ENCODE assay signal across 8 mouse cellular contexts in the genomic region with DNA sequence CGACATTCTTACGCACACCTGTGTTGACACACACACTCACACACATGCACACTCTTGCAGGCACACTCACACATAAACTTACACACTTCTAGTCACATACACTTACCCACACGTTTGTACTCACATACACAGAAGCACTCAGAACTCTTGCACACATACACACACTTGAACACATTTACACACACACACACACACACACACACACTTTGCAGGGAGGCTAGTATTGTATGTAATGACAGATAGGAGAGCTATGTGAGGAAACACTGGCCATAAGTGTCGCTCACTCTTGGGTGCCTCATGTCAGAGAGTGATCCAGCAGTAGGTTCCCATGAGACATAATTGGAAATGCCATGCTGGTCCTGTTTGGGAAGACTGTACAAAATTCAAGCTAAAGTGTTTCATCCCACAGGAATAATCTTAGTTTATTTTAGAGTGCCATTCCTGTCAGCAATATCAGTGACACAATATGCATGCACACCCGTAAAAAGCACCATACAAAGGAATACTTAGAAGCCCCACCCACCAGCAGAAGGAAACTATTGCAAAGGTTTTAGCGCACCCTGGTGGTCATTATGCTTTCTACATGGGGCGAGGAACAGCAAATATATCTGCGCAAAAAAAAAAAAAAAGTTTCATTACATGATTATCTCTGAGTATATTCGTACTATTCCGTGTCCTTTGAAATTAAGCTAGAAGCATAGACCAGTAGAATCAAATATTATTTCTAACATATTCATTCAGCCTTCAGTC.
DNase-seq lines count a peak whose midpoint lies in the region; ATAC-seq and TF ChIP-seq lines count a peak whose summit lies in the region.

No protein-coding gene starts in this region.

- no peak overlapping the region for H3K27ac ChIP-seq in heart, adult 2 months
- no peak overlapping the region for H3K27ac ChIP-seq in midbrain, embryonic 16.5 days (ENCODE audit: low read length)

- no peak for TF ChIP-seq EP300 in heart, adult 2 months (IDR thresholded peaks at IDR 0.05; ENCODE audit: insufficient read depth, low read depth, low read length)

- H3K9ac ChIP-seq in heart, adult 2 months (ENCODE audit: low read depth, low read length): no peak overlapping the region
- peak overlapping the region; percentile 53 for H3K9ac ChIP-seq in midbrain, embryonic 16.5 days (ENCODE audit: low read depth, low read length)

- no peak for TF ChIP-seq POLR2A in heart, adult 2 months (IDR thresholded peaks at IDR 0.05; ENCODE audit: insufficient read depth, low read depth, low read length)

- ATAC-seq in midbrain, embryonic 16.5 days: peak; percentile 83

- 32% methylated on average over 10 of the region's 10 CpGs for WGBS in heart, adult 2 months
- WGBS in midbrain, embryonic 16.5 days: 34% methylated on average over 10 of the region's 10 CpGs

- intact Hi-C loops in heart, adult 2 months (cut with DNase I): loop anchor here (10.0 kb wide), 2 partner anchors 170 to 720 kb away; no protein-coding TSS in a partner anchor
- intact Hi-C loops in left cerebral cortex, postnatal 36 days (cut with DNase I): loop anchor here (2.0 to 10.0 kb wide), 3 partner anchors 146 to 1490 kb away; no protein-coding TSS in a partner anchor

- peaks cover 2% of the 10 kb centered on the region for H3K4me1 ChIP-seq in heart, adult 2 months (ENCODE audit: control insufficient read depth, insufficient read depth, low read length)
- peaks cover 3% of the 10 kb centered on the region for H3K4me1 ChIP-seq in midbrain, embryonic 16.5 days (ENCODE audit: control insufficient read depth, insufficient read depth, low read length)

- peak; percentile 90 for TF ChIP-seq CTCF in heart, adult 2 months (IDR thresholded peaks at IDR 0.05)

- no peak overlapping the region for H3K4me3 ChIP-seq in heart, adult 2 months
- no peak overlapping the region for H3K4me3 ChIP-seq in midbrain, embryonic 16.5 days (ENCODE audit: low read depth, low read length)

- no peaks in the 10 kb centered on the region for H3K9me3 ChIP-seq in midbrain, embryonic 16.5 days (replicated peaks; ENCODE audit: control insufficient read depth, low read length, poor library complexity, severe bottlenecking)

- H3K36me3 ChIP-seq in heart, adult 2 months (ENCODE audit: control insufficient read depth, insufficient read depth, low read length): no peaks in the 10 kb centered on the region
- no peaks in the 10 kb centered on the region for H3K36me3 ChIP-seq in midbrain, embryonic 16.5 days (ENCODE audit: control insufficient read depth, insufficient read depth, low read length)

- DNase-seq in 3T3-L1 (ENCODE audit: low read depth, low spot score): peak; percentile 91
- DNase-seq in adrenal gland, adult 8-10 months: peak; percentile 32
- DNase-seq in embryo, embryonic 11.5 days (ENCODE audit: low read depth, low spot score): peak; percentile 71
- DNase-seq in heart, adult 2 months: peak; percentile 65 to 70
- DNase-seq in kidney, adult 18-20 months: peak; percentile 69
- DNase-seq in left cerebral cortex, postnatal 36 days (ENCODE audit: low spot score in 2 of 2): peak; percentile 54 to 71
- peak; percentile 38 to 80 for DNase-seq in spleen, postnatal 10 days (ENCODE audit: low spot score in 2 of 2)

- H3K79me2 ChIP-seq in heart, adult 2 months (replicated peaks; ENCODE audit: control insufficient read depth, insufficient read depth, low read length): no peaks in the 10 kb centered on the region

- H3K4me2 ChIP-seq in midbrain, embryonic 16.5 days (ENCODE audit: low read length): peak overlapping the region; percentile 16; the same call in 1 of the 2 replicates

- no peaks in the 10 kb centered on the region for H3K27me3 ChIP-seq in heart, adult 2 months (ENCODE audit: control insufficient read depth, insufficient read depth, low read length)
- no peaks in the 10 kb centered on the region for H3K27me3 ChIP-seq in midbrain, embryonic 16.5 days (ENCODE audit: control insufficient read depth, insufficient read depth, low read depth, low read length)

Comparison
In these comparisons a context has a peak if more than half of its experiments do, and no peak if none do; other contexts are left out.
1. DNase-seq: peak in every context shown above with its lines; median percentile 91 in 3T3-L1; 71 in embryo, embryonic 11.5 days; 69 in kidney, adult 18-20 months; 68 in heart, adult 2 months; 62 in left cerebral cortex, postnatal 36 days; 59 in spleen, postnatal 10 days; 32 in adrenal gland, adult 8-10 months.